Mouse (Mus musculus) liver, embryonic 15.5 days (tissue): Measurements from ENCODE around the gene Cep162. TPM values are rescaled to one million over a fixed set of nuclear protein-coding genes. Genes with fewer than 3 reads are reported as not detected.

ENCODE experiments used
- ATAC-seq: fragments of 200-750 bp; cut with Nextera tagmentation; 2 replicates; pipeline ENCODE4 v1.8.0; 2017; ENCODE audit warnings: moderate number of reproducible peaks, mild to moderate bottlenecking, moderate library complexity; ENCODE audit not compliant: insufficient read depth
- H3K27ac ChIP-seq: fragments of 300-500 bp; sonication (generic); replicated peaks from 2 replicates; pipeline ENCODE4 v1.5.1; 2015; ENCODE audit warnings: mild to moderate bottlenecking, inconsistent platforms
- H3K27me3 ChIP-seq: fragments of 300-500 bp; sonication (generic); 2 replicates; pipeline ENCODE4 v1.6.1; 2015; ENCODE audit warnings: mild to moderate bottlenecking, inconsistent platforms
- H3K36me3 ChIP-seq: fragments of 300-500 bp; sonication (generic); replicated peaks from 2 replicates; pipeline ENCODE4 v1.6.1; 2015; ENCODE audit warnings: moderate library complexity, mild to moderate bottlenecking, inconsistent platforms
- H3K4me1 ChIP-seq: fragments of 300-500 bp; sonication (generic); replicated peaks from 2 replicates; pipeline ENCODE4 v1.6.1; 2015; ENCODE audit warnings: inconsistent platforms
- H3K4me2 ChIP-seq: fragments of 300-500 bp; sonication (generic); 2 replicates; pipeline ENCODE4 v1.6.1; 2015; ENCODE audit warnings: moderate library complexity, mild to moderate bottlenecking, inconsistent platforms
- H3K4me3 ChIP-seq: fragments of 300-500 bp; sonication (generic); replicated peaks from 2 replicates; pipeline ENCODE4 v1.5.1; 2015; ENCODE audit warnings: mild to moderate bottlenecking, inconsistent platforms
- H3K9ac ChIP-seq: fragments of 300-500 bp; sonication (generic); 2 replicates; pipeline ENCODE4 v1.6.1; 2015; ENCODE audit warnings: moderate library complexity, mild to moderate bottlenecking, inconsistent platforms
- H3K9me3 ChIP-seq: fragments of 300-500 bp; sonication (generic); replicated peaks from 2 replicates; pipeline ENCODE4 v1.6.1; 2016; ENCODE audit warnings: inconsistent platforms
- WGBS: fragments of 180-500 bp; shearing (Covaris S2); methylation state at CpG from one replicate; pipeline ENCODE4 v1.1.7; 2015; ENCODE audit warnings: mixed read lengths; ENCODE audit not compliant: insufficient replicate concordance; 5-methylcytosine and 5-hydroxymethylcytosine counted together
- polyA plus RNA-seq: library from polyadenylated mRNA; unstranded; fragments of >200 nt; fragmentation: Nextera tagmentation; extraction: Ambion mirVana; gene quantifications from 2 replicates; pipeline ENCODE4 v1.2.1, GENCODE M21; 2015

Gene Cep162
- 1.5 and 1.6 TPM in 2 replicates for polyA plus RNA-seq

- peak; percentile 96 for ATAC-seq
- under 1% methylated on average over 41 of the region's 41 CpGs for WGBS
- Histone ChIP-seq H3K36me3 (no peaks in the 10 kb centered on the region), H3K9me3 (no peaks in the 10 kb centered on the region), H3K27me3 (no peaks in the 10 kb centered on the region), H3K4me3 (peak within 1 kb of the TSS; percentile 78), H3K27ac (peak within 1 kb of the TSS; percentile 73), H3K4me1 (peaks cover 6% of the 10 kb centered on the region), H3K9ac (peak within 1 kb of the TSS; percentile 73), H3K4me2 (peak within 1 kb of the TSS; percentile 81)
Measured at GRCm38 (mm10) chr9:87254903-87255695, at the start of gene Cep162. Cep162 (minus strand) TSS chr9:87255536.

DNA sequence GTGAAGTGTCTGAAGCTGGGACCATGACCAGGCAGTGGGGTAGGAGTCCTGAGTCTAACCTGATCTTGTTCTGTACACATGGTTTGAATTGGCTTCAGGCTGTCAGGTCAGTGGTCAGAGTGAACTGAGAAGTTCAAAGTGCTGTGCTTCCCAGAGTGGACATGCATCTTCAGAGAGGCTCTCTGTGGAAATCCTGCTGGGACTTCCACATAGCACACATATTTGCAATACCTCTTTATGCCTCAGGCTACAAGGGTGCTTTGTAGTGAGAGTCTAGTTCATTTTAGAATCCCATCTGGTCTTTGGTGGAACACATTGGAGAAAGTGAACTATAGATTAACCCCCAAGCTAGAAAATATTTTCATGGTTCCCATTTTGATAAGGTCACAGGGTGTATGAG lies 47.9 kb upstream of the Cep162 start:
- Histone ChIP-seq H3K9me3 (no peaks in the 10 kb centered on the region), H3K27ac (no peak overlapping the region), H3K36me3 (no peaks in the 10 kb centered on the region), H3K27me3 (no peaks in the 10 kb centered on the region), H3K4me3 (no peak overlapping the region), H3K4me1 (no peaks in the 10 kb centered on the region), H3K4me2 (no peak overlapping the region), H3K9ac (no peak overlapping the region)
- ATAC-seq: no peak

GRCm38 (mm10) chr9:87298900-87299299 lies 43.6 kb upstream of the Cep162 start:
- no peak overlapping the region for H3K27ac ChIP-seq
- no peak overlapping the region for H3K4me3 ChIP-seq
- no peak overlapping the region for H3K4me2 ChIP-seq
- no peak overlapping the region for H3K9ac ChIP-seq
- ATAC-seq: no peak
- WGBS: 65% methylated on average over 12 of the region's 12 CpGs
- H3K27me3 ChIP-seq: no peaks in the 10 kb centered on the region
- H3K9me3 ChIP-seq: no peaks in the 10 kb centered on the region
- no peaks in the 10 kb centered on the region for H3K36me3 ChIP-seq
- no peaks in the 10 kb centered on the region for H3K4me1 ChIP-seq

GRCm38 (mm10) chr9:87297522-87297921 lies 42.2 kb upstream of the Cep162 start:
- no peak for ATAC-seq
- 47% methylated on average over 1 of the region's 1 CpGs for WGBS
- Histone ChIP-seq H3K4me3 (no peak overlapping the region), H3K4me1 (no peaks in the 10 kb centered on the region), H3K9ac (no peak overlapping the region), H3K27me3 (no peaks in the 10 kb centered on the region), H3K36me3 (no peaks in the 10 kb centered on the region), H3K9me3 (no peaks in the 10 kb centered on the region), H3K4me2 (no peak overlapping the region), H3K27ac (no peak overlapping the region)

DNA sequence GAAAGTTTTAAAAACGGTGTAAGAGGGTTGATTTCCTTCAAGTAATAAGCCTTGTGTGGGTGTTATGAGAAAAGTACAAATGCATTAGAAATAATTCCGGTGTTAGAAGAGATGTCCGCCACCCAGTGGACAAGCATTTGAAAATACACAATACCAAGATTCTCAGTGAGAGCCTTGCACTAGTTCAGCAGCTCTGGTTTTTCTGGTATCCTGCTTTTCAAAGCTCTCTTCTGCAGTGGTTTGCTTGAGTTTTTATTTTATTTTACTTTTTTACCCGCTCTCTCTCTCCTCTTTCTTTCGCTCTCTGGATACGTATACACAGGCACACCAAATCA lies 327 bp upstream of the Cep162 start:
- peak overlapping the region; percentile 78 for H3K4me3 ChIP-seq
- WGBS: 20% methylated on average over 6 of the region's 6 CpGs
- H3K4me2 ChIP-seq: peak overlapping the region; percentile 81
- no peaks in the 10 kb centered on the region for H3K27me3 ChIP-seq
- no peak overlapping the region; the same call in 1 of the 2 replicates for H3K27ac ChIP-seq
- H3K4me1 ChIP-seq: peaks cover 6% of the 10 kb centered on the region
- ATAC-seq: peak; percentile 66
- no peaks in the 10 kb centered on the region for H3K9me3 ChIP-seq
- no peaks in the 10 kb centered on the region for H3K36me3 ChIP-seq
- peak overlapping the region; percentile 73 for H3K9ac ChIP-seq

- 36% methylated on average over 3 of the region's 3 CpGs for WGBS
- no peak overlapping the region for H3K27ac ChIP-seq
- no peak overlapping the region for H3K4me3 ChIP-seq
- H3K9ac ChIP-seq: no peak overlapping the region
- no peaks in the 10 kb centered on the region for H3K27me3 ChIP-seq
- H3K4me1 ChIP-seq: no peaks in the 10 kb centered on the region
- H3K36me3 ChIP-seq: peaks cover 19% of the 10 kb centered on the region
- H3K4me2 ChIP-seq: no peak overlapping the region
- ATAC-seq: no peak
- no peaks in the 10 kb centered on the region for H3K9me3 ChIP-seq
Measured at GRCm38 (mm10) chr9:87248118-87248517, 7.2 kb downstream of the Cep162 start.

- Histone ChIP-seq H3K4me2 (no peak overlapping the region), H3K27ac (no peak overlapping the region), H3K36me3 (peaks cover 21% of the 10 kb centered on the region), H3K4me1 (no peaks in the 10 kb centered on the region), H3K9ac (no peak overlapping the region), H3K4me3 (no peak overlapping the region), H3K27me3 (no peaks in the 10 kb centered on the region), H3K9me3 (no peaks in the 10 kb centered on the region)
- 56% methylated on average over 1 of the region's 1 CpGs for WGBS
- no peak for ATAC-seq
Measured at GRCm38 (mm10) chr9:87247678-87248077, 7.7 kb downstream of the Cep162 start.

DNA sequence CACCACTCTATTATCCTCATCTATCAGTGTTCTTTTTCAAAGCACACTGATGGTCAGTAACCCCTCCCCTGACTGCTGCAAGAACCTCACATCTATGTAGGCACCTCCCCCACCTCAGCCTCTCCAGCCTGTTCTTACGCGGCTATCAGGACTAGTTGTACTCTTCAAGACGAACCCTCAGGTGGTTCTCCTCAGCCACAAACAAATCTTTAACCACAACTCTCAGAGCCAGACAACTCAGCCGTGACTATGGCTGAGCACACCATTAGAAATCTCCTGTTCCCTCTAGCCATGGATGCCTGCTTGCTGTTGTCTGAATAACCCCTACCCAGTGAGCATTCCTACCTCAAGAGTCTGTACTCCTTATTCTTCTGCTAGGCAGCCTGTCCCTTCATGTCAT lies 42.1 kb downstream of the Cep162 start:
- H3K4me3 ChIP-seq: no peak overlapping the region
- ATAC-seq: no peak
- H3K4me1 ChIP-seq: no peaks in the 10 kb centered on the region
- H3K4me2 ChIP-seq: no peak overlapping the region
- no peaks in the 10 kb centered on the region for H3K27me3 ChIP-seq
- H3K36me3 ChIP-seq: peaks cover 15% of the 10 kb centered on the region; the same call in 1 of the 2 replicates
- no peaks in the 10 kb centered on the region for H3K9me3 ChIP-seq
- no peak overlapping the region for H3K9ac ChIP-seq
- 60% methylated on average over 4 of the region's 4 CpGs for WGBS
- no peak overlapping the region for H3K27ac ChIP-seq

DNA sequence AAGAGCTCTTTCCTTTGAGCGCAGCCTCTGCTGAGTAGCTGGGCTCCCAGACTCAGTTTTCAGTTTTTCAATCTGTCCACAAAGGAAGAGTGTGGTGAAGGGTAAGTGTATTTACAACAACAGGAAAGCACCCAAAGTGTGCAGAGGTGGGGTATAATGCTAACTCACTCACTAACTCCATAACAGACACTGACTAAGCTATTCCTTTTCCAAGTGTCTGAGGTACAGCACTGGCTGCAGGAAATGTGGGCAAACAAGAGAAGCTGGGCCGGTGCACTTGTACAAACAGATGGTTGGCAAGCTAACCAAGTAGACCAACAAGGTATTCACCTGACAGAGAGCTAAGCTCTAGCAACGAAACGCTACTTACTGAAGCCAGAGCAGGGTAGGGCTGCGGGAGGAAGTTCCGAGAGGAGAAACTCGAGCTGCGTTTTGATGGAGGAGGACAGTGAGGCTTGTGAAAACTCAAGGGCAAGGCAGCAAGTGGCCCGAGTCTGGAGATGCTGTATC lies 44.5 kb downstream of the Cep162 start:
- Histone ChIP-seq H3K9me3 (no peaks in the 10 kb centered on the region), H3K27me3 (no peaks in the 10 kb centered on the region), H3K27ac (no peak overlapping the region), H3K4me1 (no peaks in the 10 kb centered on the region), H3K4me2 (no peak overlapping the region), H3K4me3 (no peak overlapping the region), H3K9ac (no peak overlapping the region), H3K36me3 (0 out of 2 replicates have a peak, but pooled peaks cover 15% of the 10 kb centered on the region)
- ATAC-seq: no peak
- WGBS: 77% methylated on average over 9 of the region's 9 CpGs

- H3K4me1 ChIP-seq: no peaks in the 10 kb centered on the region
- H3K9me3 ChIP-seq: no peaks in the 10 kb centered on the region
- no peaks in the 10 kb centered on the region for H3K27me3 ChIP-seq
- no peak overlapping the region for H3K4me2 ChIP-seq
- WGBS: 77% methylated on average over 6 of the region's 6 CpGs
- ATAC-seq: no peak
- H3K9ac ChIP-seq: no peak overlapping the region
- H3K4me3 ChIP-seq: no peak overlapping the region
- H3K36me3 ChIP-seq: peaks cover 36% of the 10 kb centered on the region
- no peak overlapping the region for H3K27ac ChIP-seq
Measured at GRCm38 (mm10) chr9:87202431-87202830, 52.9 kb downstream of the Cep162 start.

GRCm38 (mm10) chr9:87200919-87201318 lies 54.4 kb downstream of the Cep162 start:
- no peaks in the 10 kb centered on the region for H3K27me3 ChIP-seq
- H3K4me2 ChIP-seq: no peak overlapping the region
- H3K9me3 ChIP-seq: no peaks in the 10 kb centered on the region
- no peak overlapping the region for H3K27ac ChIP-seq
- H3K4me3 ChIP-seq: no peak overlapping the region
- no peak for ATAC-seq
- no peak overlapping the region for H3K9ac ChIP-seq
- H3K36me3 ChIP-seq: peaks cover 32% of the 10 kb centered on the region
- 76% methylated on average over 4 of the region's 4 CpGs for WGBS
- H3K4me1 ChIP-seq: no peaks in the 10 kb centered on the region

DNA sequence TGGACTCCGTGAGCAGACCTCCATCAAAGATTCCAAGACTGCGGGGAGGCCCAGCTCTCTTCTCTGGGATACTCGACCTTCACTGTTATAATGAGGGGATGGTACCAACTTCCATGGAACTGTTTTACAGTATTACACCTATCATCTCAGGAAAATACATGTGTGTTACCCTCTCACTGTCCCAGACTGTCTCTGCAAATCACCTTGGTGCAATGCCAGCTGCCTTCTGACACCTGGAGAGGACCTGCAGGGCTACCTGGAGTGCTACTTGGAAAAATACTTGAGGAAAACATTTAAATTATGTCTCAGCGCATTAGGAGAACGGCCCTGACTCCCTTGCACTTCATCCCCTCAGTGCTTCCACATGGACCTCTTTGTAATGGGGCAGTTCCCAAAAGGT lies 54.9 kb downstream of the Cep162 start:
- 74% methylated on average over 5 of the region's 5 CpGs for WGBS
- Histone ChIP-seq H3K9me3 (no peaks in the 10 kb centered on the region), H3K27me3 (no peaks in the 10 kb centered on the region), H3K9ac (no peak overlapping the region), H3K4me1 (no peaks in the 10 kb centered on the region), H3K4me3 (no peak overlapping the region), H3K4me2 (no peak overlapping the region), H3K36me3 (peaks cover 29% of the 10 kb centered on the region), H3K27ac (no peak overlapping the region)
- ATAC-seq: no peak
